Mouse (Mus musculus) urinary bladder, postnatal 10 days (tissue): ENCODE data around the gene Cadps.

Experiments used
- DNase-seq: peaks from one replicate; pipeline ENCODE4 v3.0.0; 2022; ENCODE audit warnings: low spot score

Gene Cadps

GRCm38 (mm10) chr14:12507018-12507417 lies 315.9 kb downstream of the Cadps start:
- no peak for DNase-seq

GRCm38 (mm10) chr14:12504191-12504947 lies 318.5 kb downstream of the Cadps start:
- no peak for DNase-seq

- DNase-seq: no peak
These were observed 360.7 kb downstream of the Cadps start for GRCm38 (mm10) chr14:12462206-12462605.

- no peak for DNase-seq
These were observed 363.2 kb downstream of the Cadps start for GRCm38 (mm10) chr14:12459700-12460099.

DNA sequence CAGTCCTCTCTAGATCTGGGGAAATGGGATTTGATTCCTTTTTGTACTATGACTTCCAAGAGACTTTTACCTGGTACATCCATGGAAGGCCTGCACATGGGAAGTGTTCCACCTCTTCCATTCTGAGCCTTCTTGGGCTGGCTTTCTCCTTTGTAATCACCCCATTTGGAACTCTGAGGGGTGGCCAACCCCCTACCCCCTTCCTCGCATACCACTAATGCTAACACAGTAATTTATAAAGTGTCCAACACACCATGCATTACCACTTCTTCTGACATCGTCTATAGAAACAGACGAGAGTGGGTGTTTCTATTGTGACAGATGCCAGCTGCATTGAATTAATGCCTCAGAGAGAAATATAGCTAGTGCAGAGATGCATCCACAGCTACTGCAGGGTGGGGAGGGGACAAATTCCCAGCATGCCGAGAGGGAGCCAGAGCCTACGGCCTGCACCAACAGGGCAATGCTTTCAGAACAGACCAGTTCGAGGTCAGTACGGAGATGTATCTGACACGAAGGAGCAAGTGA lies 367.8 kb downstream of the Cadps start:
- DNase-seq: no peak

GRCm38 (mm10) chr14:12450807-12451206 lies 372.1 kb downstream of the Cadps start:
- DNase-seq: no peak

- no peak for DNase-seq
These were observed 374.0 kb downstream of the Cadps start for GRCm38 (mm10) chr14:12448883-12449282.

- DNase-seq: no peak
These were observed 381.9 kb downstream of the Cadps start for GRCm38 (mm10) chr14:12441019-12441418.

GRCm38 (mm10) chr14:12437976-12438375 lies 384.9 kb downstream of the Cadps start:
- DNase-seq: no peak

- no peak for DNase-seq
These were observed 385.5 kb downstream of the Cadps start for GRCm38 (mm10) chr14:12437422-12437821.

GRCm38 (mm10) chr14:12436903-12437368 lies 385.9 kb downstream of the Cadps start:
- DNase-seq: no peak

DNA sequence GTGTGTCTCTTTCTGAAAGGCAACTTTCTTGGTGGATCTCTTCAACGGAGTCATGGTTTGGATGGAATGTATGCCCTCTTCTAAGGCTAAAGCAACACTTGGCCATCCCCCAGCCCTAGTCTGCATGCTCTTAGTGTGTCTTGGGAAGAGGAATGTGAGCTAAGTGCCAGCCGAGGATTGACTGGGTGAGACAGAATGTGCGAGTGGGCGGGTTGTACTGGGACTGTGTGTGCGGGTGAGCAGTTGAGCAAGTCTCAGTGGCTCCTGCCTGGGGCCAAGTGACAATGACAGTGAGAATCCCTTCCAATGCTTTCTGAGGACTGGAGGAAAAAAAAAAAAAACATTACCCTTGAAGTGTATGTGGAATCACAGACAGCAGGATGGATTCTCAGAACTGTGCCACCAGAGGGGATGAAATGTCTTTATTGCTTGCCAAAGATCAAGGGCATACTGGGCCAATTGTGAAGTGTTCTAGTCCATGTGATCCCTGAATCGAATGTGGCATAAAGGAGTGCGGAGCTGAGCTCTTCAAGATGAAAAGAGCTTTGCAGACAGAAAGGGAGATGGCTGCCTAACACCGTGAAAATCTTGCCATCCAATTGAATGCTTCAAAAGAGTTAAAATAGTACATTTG lies 394.7 kb downstream of the Cadps start:
- DNase-seq: no peak

DNA sequence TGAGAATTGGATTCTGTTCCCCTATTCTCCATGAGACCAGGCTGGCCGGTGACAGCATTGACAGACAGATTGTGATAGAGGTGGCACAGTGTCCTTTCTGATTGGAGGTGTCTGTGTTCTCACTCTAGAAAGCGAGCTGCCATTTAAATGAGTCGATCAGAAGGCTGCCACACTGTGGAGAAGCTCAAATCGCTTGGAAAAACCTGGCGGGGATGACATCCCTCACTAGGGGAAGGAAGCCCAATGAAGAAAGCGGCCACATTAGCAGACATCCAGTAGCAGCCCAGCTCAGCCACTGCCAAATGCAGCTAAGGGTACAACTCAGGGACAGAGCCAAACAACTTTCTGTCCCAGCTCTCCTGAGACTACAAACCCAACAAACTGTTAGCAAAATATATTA lies 397.6 kb downstream of the Cadps start:
- no peak for DNase-seq

- no peak for DNase-seq
These were observed 412.6 kb downstream of the Cadps start for GRCm38 (mm10) chr14:12410276-12410675.

GRCm38 (mm10) chr14:12409811-12410210 lies 413.1 kb downstream of the Cadps start:
- DNase-seq: no peak

DNA sequence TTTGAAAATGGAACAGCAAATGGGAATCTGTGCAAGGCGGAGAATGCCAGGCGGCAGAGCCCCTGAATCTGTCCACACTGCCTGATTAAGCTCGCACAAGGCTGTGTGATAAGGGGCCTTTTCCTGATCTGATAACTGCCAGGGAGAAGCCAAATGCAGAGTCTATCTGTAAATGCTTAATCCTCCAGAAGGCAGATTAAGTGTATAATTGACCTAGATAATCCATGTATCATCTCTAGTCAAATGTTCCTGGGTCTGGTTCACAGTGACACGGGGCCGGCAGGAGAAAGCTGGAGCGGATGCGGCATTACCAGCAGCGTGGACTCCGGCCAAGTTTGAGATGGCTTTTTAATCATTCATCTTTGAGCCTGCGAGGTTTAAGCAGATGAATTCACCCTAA lies 416.3 kb downstream of the Cadps start:
- no peak for DNase-seq

DNA sequence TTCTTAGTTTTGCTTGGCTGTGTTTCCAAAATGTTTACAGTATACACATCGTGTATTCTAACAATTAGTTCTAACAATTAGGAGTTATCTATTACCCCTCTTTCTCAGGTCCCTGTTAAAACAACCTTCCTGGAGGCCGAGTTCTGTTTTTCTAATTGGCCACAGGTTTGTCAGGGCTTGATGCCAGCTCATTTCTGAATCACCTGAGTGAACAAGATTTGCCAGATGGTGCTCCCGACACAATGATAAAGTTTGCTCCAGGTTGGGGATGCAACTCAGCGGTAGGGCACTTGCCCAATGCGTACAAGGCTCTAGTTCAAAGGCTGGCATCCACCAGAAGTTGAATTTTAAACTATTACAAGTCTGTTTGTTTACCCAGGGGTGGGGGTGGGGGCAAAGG lies 417.7 kb downstream of the Cadps start:
- DNase-seq: no peak

- no peak for DNase-seq
These were observed 418.2 kb downstream of the Cadps start for GRCm38 (mm10) chr14:12404724-12405123.

DNA sequence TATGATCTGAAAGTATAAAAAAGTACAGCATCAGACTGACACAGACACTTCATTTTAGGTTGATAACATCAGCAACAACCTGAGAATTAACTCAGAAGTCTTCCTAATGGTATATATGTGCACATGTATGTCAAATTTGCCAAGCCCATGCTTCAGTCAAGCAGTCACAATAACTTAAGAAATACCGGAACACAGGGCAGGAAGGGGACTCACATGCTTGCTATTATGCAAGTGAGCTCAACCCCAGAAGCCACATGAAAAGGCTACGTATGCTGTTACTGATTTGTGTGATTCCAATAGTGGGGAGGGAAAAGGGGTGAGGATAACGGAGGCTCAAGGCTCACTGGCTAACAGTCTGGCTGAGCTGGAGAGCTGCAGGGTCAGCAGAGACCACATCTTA lies 418.8 kb downstream of the Cadps start:
- no peak for DNase-seq

DNA sequence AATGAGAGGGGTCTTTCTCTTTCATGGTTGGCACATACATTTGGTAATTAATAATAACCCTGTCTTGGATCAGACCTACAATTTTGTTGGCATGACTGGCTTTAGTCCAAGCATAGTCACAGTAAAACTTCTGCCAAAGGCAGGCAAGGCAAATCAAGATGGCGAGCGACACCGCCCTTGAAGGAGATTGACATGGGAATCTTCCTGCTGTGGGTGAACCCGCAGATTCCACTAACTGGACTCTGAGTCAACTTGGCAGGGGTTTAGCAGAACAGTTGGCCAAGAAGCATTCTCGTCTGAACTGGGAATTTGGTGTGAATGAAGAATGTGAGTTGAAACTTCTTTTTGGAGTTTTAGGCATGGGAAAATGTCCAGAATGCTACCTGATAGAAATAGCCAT lies 422.8 kb downstream of the Cadps start:
- no peak for DNase-seq

DNA sequence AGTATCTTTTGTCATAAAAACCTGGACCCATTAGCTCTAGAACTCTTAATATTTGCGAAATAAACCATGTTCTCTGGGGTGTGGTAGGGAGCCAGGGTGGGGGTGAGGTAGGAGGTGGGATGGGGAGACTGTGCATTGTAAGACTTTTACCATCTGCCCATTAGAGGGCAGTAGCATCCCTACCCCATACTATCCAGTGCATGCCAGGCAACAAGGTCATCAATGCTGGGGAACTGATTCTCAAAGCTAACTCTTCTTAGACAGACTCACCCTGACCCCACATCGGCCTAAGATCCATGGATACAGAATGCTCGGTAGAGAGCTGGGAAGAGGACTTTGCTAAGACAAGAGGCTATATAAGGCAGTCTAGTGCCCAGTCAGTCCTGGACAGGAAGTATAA lies 425.3 kb downstream of the Cadps start:
- no peak for DNase-seq

DNA sequence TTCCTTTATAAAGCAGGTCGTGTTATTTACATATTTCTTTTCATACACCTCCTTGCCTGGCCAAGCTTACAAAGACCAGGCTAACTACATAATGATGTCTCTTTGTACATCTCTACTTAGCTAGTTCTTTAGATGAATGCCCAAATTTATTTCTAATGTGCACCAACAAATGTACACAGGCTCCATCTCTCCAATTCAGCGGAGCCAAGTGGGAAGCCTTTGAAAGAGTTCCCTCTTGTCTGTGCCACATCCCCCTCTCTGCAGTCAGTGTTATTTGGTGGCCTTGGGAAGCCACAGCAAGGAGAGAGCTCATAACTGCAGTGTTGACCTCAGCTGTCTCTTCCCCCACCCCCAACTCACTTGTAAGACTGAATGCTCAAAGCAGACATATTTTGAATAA lies 428.6 kb downstream of the Cadps start:
- DNase-seq: no peak

- DNase-seq: no peak
These were observed 429.5 kb downstream of the Cadps start for GRCm38 (mm10) chr14:12393271-12393861.
